Mouse (Mus musculus) gastrocnemius, adult 8-10 months (tissue): ENCODE measurements at regions not wholly inside any gene's neighbourhood (a gene's known extent, or its start where the extent isn't known, plus 50 kb on each side); places are given as distances from the start of the nearest gene placed in this dataset.

Experiments
- DNase-seq, 2 experiments: peaks; one replicate each; pipeline ENCODE4 v3.0.0; 2022; ENCODE audit warnings: low spot score in 2 of 2

- DNase-seq = no peak
Observed at GRCm38 (mm10) chr14:61998259-61998658, 294.1 kb upstream of the Rnaseh2b start.

DNA sequence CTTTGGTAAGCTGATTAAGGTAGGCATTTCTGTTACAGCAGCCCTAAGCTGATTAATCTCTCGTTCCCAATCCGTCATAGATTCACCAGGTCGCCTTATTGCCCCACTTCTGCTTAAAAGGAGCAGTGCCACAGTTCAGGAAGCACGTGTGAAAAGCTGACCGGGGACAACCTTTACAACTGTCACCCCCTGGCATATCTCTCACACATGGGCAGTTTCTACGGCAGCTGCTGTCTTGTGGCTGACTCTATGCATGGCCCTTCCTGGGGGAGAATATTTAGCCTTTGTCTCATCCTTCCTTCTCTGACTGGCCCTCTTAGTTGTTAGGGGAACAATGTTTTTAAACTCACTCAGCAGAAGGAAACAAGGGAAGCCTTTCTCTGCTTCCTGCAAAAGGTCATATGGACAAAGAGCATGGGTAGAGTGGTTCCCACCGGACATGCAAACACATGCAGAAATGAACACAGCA is 290.9 kb upstream of the Rnaseh2b start:
- no peak for DNase-seq

- no peak for DNase-seq
Observed at GRCm38 (mm10) chr14:62002131-62002530, 290.3 kb upstream of the Rnaseh2b start.

DNA sequence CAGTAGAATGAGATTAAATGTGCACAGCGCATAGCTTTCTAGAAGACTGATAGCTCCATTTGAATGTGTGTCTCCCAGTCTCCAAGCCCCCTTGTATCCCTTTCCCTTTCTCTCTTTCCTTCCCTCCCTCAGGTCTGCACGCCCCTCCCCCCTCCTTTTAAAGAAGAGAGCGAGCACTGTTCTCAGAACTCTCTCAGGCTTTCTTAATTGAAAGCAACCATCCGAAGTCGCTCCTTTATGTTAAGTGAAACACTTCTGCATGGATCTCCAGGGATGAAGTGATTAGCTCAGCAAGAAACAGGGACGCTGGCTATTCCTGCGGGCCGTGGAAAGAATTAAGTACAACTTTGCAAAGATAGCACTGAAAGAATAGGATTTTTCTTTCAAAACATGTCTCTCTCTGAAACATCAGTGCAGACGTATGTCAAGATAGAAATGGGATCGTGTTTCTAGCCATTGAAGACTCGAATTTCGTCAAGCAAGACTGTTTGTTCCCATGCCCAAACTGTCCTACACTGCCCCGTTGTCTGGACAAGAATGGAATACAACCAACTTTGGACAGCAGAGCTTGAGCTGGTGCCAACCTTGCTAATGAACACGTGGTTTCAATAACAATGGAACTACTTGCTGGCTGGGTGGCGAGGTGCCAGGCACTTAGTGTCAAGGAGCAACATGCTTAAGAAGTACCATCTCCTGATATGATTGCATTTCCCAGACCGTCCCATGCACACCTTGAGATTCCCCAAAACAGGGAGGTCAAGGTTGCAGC is 289.2 kb upstream of the Rnaseh2b start:
- peak in 1 of 2 experiments; percentile 19 for DNase-seq

DNA sequence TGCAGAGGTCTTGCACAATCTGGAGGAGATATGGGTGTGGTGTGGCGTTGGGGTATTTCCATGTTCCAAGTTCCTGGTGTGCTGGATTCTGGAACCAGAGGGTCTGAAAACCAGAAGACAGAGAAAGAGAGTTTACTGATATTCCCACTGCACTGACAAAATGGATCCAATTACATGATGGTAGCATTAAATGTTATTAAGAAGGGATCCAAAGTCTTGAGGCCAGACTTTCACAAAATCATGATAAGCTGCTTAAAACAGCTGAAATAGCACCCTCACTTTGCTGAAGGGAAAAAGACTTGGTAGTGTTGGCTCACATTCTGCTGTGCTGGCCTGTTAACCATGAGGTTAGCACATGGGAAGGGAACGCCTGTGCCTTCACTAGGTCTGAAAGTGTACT is 288.6 kb upstream of the Rnaseh2b start:
- DNase-seq = no peak

DNA sequence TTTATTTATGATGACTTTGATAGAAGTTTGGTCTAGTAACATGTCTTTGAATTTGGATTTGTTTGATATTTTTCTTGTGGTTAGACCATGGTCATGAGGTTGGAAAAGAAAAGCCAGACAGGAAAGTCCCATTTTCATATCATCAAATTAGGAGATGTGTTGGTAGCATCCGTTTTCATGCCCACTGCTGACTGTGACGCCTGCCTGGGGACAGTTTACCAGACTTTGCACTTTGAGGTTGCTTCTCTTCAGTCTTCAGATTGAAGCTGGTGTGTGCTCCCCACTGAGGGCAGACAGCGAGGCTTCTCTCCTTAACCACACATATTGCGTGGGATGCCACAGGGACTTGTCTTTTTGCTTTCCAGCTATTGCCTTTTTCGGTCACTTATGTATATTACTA is 283.7 kb upstream of the Rnaseh2b start:
- DNase-seq = no peak

DNA sequence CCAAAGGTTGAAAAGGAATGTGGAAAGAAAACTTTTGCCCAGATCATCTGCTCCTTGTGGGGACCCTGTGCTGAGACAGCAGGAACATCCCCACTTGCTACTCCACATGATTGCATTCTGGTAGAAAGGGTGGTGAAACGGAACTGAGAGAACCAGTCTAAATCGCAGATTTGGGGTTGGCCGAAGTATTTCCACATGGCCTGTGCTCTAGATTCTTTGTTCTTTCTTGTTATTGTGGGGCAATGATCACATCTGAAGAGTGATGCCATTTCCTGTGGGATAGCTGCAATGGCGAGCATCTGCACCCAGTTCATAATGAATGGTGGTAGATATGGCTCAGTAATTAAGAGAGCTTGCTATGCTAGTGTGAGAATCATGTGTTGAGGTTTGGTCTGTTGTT is 273.6 kb upstream of the Rnaseh2b start:
- no peak for DNase-seq

DNA sequence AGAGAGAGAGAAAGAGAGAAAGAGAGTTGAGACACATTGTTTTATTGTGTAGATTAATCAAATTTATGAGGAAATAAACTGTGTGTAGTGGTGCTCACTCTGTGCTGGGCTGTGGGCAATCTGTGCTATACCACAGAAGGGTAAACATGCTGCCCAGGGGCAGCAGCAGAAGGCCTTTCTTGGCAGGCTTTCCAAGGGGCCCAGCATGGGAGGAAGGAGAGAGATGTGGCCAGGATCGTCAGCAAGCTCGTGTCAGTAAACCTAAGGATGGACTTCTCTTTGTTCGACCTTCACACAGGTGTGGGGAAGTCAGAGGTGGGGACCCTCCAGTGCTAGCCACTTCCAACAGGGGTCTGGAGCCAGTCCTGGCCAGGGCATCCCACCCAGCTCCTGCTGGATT is 271.4 kb upstream of the Rnaseh2b start:
- no peak for DNase-seq

GRCm38 (mm10) chr14:62022193-62022592 is 270.2 kb upstream of the Rnaseh2b start:
- no peak for DNase-seq

DNA sequence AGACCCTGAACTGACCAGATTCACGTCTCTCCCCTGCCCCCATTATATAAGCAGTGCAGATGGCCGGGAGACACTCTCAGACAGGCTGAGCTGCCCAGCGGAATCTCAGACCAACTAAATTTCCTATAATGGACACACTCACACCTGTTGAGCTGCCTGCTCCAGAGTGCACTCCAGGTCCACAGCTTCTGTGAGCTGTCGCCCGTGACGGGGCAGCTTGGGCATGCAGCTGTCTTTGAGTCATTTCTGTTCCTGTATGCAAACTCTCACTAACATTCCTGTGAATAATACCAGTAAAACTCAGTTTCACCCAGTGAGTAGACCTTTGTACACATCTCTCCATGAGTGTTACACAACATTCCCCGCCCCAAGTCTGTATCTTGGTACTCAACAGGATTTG is 269.4 kb upstream of the Rnaseh2b start:
- no peak for DNase-seq

- DNase-seq = no peak
Observed at GRCm38 (mm10) chr14:62027751-62028279, 264.6 kb upstream of the Rnaseh2b start.

DNA sequence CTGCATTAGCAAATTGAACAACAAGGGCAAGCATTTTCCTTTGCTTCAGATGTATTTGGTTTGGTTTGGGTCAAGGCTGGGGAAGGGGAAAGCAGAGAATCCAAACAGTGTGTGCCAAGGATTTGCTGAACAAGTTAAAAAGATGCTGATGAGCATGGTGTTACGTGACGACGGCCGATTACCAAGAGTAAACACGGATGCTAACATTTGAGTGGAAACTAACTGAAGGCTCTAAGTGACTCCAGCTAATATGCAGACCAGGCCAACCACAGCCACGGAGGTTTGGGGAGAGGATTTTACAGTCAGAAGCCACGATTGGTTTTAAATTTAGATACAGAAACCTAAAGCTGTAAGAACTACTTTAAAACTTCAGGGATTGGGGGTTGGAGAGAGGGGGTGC is 262.3 kb upstream of the Rnaseh2b start:
- no peak for DNase-seq

- DNase-seq = no peak
Observed at GRCm38 (mm10) chr14:62033661-62034060, 258.7 kb upstream of the Rnaseh2b start.

DNA sequence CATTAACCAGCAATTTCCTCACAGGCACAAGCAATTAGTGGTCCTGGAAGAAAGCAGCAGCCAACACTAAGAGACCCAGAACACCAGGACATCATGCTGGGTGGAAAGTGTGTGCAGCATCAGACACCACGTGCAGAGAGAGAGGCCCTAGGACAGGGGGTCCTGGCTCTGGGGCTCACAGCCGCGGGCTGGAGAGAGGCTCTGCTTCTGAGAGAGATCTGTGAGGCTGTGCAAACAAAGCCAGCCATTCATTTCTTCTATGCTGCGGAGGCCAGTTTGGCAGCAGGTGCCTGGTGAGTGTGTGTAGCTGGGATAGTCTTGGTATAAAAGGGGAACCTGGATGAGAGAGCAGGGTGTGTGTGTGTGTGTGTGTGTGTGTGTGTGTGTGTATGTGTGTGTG is 257.7 kb upstream of the Rnaseh2b start:
- no peak for DNase-seq

DNA sequence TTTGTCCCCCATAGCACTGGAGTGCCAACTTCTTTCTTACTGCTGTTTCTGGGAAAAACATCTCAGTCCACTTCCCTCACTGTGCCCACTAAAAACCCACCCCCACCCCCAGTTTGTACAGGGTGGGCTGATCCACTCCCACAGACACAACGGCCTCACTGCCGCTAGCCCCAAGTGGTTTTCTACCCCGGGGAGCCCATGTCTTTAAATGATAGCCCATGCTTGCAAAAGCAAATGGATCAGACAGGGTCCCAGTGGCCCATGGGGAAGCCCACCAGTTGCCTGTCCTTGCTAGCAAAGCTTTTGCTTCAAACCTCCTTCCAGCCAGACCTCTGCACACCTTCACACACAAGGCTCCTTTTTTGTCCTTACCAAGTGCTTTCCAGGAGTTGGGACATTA is 257.0 kb upstream of the Rnaseh2b start:
- DNase-seq = no peak

DNA sequence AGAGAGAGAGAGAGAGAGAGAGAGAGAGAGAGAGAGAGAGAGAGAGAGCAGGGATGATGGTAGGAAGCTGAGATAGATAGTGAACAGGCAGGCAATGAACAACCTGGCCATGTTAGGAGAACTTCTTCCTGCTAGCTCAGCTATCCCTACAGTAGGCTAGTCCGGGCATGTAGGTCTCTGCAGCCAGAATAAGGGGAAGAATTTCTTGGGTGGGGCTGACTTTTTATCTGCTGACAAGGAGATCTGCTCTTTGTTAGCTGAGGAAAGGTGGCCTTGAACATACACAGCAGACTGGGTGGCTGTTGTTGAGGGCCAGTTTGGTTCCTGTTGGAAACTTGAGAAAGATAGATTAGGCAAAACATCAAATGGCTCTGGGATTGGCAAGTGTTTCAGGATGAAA is 254.9 kb upstream of the Rnaseh2b start:
- no peak for DNase-seq

DNA sequence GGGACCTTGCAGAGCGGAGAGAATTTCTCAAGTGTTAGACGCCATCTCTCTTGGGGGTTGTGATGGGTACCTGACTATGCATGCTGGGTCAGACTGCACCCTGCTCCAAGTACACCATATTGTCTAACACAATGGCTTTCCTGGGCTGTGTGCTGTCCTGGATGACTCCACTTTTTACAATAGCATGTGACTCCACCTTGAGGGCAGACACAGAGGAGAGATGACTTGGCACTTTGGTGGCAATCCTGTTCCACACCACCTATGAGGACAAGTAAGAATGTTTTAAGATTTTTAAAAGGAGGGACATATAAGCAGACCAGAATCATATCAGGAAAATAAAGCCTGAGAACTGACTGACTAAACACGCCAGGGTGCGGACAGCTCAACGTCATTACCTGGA is 254.5 kb upstream of the Rnaseh2b start:
- no peak for DNase-seq

GRCm38 (mm10) chr14:62042305-62043116 is 249.9 kb upstream of the Rnaseh2b start:
- peak; percentile 24 to 26 for DNase-seq

- DNase-seq = no peak
Observed at GRCm38 (mm10) chr14:62043117-62043422, 249.3 kb upstream of the Rnaseh2b start.

- no peak for DNase-seq
Observed at GRCm38 (mm10) chr14:62050941-62051340, 241.4 kb upstream of the Rnaseh2b start.

GRCm38 (mm10) chr14:62051923-62052322 is 240.5 kb upstream of the Rnaseh2b start:
- no peak for DNase-seq

GRCm38 (mm10) chr14:62053004-62053403 is 239.4 kb upstream of the Rnaseh2b start:
- DNase-seq = no peak

DNA sequence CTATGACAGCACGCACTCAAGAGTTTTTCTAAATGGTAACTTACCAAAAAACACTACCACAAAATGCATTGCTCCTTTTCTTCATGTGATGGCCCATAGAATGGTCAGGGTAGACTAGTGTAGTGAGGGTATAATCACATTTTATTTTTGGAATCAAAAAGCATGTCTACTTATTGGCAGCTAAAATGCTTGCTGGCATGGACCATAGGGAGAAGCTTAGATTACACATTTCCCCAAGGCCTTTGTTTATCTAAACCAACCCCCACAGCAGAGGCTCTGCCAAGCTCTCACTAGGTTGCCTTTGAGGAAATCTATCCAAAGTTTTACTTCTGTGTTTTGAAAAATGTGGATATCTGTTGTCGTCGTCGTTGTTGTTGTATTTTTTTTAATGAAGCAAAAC is 235.3 kb upstream of the Rnaseh2b start:
- no peak for DNase-seq
